Mouse (Mus musculus): ENCODE results near the gene Ccdc169. TPM values are rescaled to one million over a fixed set of nuclear protein-coding genes. Genes with fewer than 3 reads are reported as not detected.

The Ccdc169 gene
- total RNA-seq, 2 experiments from 2014 or later: not detected

GRCm38 (mm10) chr3:55115989-55116388 lies 21.1 kb upstream of the Ccdc169 start:
- no peak for ATAC-seq (replicated peaks; ENCODE audit: low FRiP score, poor library complexity, severe bottlenecking)

DNA sequence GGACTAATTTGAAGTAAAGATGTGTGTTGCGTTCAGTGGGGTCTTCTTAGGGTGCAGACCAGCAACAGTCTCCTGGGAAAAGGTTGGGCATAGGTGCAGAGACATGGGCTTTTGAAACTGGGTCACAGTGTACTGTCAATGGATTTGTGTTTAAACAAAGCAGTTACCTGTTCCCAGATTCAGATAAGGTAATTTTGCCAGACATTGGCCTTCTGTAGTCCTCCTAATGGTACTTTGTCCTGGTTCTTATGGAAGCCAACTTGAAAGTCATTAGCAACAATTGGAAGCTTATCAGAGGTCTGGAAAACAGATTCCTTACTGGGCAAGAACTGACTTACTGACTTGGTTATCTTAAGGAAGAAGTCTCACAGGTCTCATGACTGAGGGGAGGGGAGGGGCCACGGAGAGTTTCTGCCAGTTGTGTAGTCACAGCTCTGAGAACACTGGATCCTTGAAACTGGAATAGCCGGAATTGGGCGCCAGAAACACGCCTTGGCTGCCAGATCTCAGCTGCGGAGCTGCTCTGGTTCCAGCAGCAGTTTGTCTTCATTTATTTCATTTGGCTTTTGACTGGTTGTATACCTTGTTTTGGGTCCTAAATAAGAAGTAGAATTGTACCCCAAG lies 17.8 kb upstream of the Ccdc169 start:
- no peak for ATAC-seq (replicated peaks; ENCODE audit: low FRiP score, poor library complexity, severe bottlenecking)

- ATAC-seq (replicated peaks; ENCODE audit: low FRiP score, poor library complexity, severe bottlenecking): no peak
These were observed 14.7 kb upstream of the Ccdc169 start for GRCm38 (mm10) chr3:55122336-55122870.

GRCm38 (mm10) chr3:55123064-55123463 lies 14.1 kb upstream of the Ccdc169 start:
- no peak for ATAC-seq (replicated peaks; ENCODE audit: low FRiP score, poor library complexity, severe bottlenecking)

GRCm38 (mm10) chr3:55129181-55129692 lies 7.9 kb upstream of the Ccdc169 start:
- ATAC-seq (replicated peaks; ENCODE audit: low FRiP score, poor library complexity, severe bottlenecking): no peak

DNA sequence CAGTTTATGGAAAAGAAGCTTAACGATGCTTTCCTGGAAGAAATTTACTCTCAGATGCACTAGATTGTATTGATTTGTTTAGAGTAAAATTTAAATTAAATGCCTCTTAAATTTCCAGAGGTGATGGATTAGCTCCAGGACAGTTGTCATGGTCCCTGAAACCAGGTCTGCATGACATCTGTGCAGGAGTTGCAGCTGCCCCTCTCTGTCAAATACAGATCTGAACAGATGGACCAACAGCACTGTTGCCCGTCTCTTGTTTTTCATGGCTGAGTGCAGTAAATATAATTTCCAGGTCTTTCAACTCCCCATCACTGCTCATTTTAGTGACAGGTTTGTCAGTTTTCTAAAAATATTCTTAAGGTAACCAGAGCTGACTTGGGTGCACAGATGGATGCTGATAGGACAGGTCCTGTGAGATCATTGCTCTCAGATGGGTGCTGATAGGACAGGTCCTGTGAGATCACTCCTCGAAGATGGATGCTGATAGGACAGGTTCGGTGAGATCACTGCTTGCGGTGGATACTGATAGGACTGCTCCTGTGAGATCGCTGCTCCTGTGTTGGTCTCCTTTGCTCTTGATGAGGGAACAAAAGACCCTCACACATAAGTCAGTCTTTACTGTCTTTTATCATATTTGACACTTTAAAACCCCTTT lies 5.4 kb upstream of the Ccdc169 start:
- ATAC-seq (replicated peaks; ENCODE audit: low FRiP score, poor library complexity, severe bottlenecking): no peak

DNA sequence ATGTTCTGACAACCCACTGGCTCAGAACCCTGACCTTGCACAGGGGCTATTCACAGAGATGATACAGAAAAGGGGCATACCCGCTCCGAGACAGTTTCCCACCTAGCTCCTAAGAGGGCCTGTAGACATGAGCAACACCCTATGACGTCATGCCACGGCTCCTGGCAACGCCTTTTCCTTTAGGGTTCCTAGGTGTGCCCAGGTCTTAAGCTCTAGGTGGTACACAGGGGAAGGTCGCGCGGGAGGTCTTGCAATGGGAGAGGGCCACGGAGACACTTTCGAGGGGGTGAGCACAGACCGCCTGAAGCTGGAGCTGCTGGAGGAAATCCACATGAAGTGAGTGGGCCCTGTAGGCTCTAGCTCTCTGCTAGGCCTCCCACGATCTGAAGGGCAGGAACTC lies 2.7 kb downstream of the Ccdc169 start:
- no peak for ATAC-seq (replicated peaks; ENCODE audit: low FRiP score, poor library complexity, severe bottlenecking)

DNA sequence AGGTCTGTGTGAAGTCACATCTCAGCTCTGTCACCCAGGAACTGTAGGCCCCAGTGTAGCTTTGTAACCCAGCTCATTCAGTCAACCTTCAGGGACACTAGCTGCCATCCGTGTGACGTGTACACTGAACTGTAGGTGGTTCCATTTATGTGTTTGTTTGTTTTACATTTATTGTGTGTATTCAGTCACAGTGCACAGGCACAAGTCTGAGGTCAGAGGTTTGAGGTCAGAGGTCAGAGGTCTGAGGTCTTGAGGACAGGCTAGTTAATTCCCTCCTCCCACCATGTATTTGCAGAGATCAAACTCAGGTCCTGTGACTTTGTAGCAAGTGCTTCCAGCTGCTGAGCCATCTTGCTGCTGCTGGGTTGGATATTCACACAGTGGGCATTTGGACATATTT lies 4.3 kb downstream of the Ccdc169 start:
- ATAC-seq (replicated peaks; ENCODE audit: low FRiP score, poor library complexity, severe bottlenecking): no peak

- no peak for ATAC-seq (replicated peaks; ENCODE audit: low FRiP score, poor library complexity, severe bottlenecking)
These were observed 7.8 kb downstream of the Ccdc169 start for GRCm38 (mm10) chr3:55144916-55145315.

- ATAC-seq (replicated peaks; ENCODE audit: low FRiP score, poor library complexity, severe bottlenecking): no peak
These were observed 9.3 kb downstream of the Ccdc169 start for GRCm38 (mm10) chr3:55146441-55146840.

- ATAC-seq (replicated peaks; ENCODE audit: low FRiP score, poor library complexity, severe bottlenecking): no peak
These were observed 10.0 kb downstream of the Ccdc169 start for GRCm38 (mm10) chr3:55147156-55147555.

DNA sequence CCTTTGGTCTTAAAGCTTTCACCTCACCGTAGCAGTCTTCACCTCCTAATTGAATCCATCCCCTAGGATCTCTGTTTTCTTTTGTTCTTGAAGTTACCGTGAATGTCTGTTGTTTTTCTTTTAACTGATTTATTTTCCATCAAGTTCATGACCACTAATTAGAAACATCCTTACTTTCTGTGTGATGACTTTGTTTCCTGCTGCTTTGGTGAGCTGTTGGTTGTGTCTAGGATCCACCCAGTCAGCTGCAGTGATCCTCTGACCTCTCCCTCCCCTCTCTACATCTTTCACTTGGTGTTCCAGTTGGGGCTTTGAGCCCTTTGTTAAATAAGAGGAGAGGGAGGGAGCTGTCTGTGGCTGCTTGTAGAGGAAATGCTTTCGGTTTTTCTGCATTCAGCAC lies 11.0 kb downstream of the Ccdc169 start:
- no peak for ATAC-seq (replicated peaks; ENCODE audit: low FRiP score, poor library complexity, severe bottlenecking)

GRCm38 (mm10) chr3:55151656-55152433 lies 14.7 kb downstream of the Ccdc169 start:
- ATAC-seq (replicated peaks; ENCODE audit: low FRiP score, poor library complexity, severe bottlenecking): no peak

DNA sequence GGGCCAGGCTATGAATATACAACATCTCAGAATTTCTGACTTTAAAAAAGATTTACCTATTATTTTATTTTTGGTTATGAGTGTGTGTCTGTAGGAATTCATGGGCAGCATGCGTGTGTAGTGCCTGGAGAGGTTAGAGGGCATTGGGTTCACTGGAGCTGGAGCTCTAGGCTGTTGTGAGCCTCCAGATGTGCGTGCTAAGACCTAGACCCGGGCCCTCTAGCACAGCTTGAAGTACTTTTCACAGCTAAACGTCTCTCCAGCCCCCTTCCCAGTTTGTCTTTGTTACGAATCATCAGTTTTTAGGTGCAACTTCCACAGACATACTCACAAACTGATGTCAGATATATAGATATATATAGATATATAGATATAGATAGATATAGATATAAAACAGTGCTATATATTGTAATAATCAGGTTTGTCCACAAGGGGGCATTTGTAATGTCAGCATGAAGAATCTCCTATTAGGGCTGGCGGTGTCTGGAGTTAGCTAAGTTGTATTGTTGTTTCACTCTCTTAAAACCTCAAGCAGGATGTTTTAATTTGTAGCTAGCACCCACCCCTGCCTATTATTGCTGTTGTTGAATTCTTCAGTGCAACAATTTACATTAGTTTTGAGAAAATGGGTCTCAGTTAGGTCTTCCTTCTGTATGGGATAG lies 15.7 kb downstream of the Ccdc169 start:
- no peak for ATAC-seq (replicated peaks; ENCODE audit: low FRiP score, poor library complexity, severe bottlenecking)

GRCm38 (mm10) chr3:55154163-55154562 lies 17.0 kb downstream of the Ccdc169 start:
- no peak for ATAC-seq (replicated peaks; ENCODE audit: low FRiP score, poor library complexity, severe bottlenecking)

DNA sequence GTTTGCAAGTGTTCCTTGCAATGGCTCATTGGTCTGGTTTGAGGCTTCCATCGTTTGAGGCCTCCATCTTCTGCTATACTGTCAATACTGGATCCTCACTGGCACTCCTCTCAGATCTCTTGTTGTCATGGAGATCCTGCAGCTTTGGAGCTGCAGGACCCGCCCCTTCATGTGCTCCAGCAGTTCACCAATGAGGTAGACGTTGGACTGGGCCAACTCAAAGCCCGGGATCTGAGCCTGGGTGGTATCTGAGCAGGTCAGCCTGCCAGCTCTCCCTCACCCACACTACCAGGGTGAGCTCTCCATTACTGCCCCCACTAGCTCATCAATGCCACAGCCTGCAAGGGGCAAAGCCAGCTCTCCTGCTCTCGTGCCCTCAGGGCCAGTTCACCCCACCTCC lies 20.3 kb downstream of the Ccdc169 start:
- ATAC-seq (replicated peaks; ENCODE audit: low FRiP score, poor library complexity, severe bottlenecking): no peak

DNA sequence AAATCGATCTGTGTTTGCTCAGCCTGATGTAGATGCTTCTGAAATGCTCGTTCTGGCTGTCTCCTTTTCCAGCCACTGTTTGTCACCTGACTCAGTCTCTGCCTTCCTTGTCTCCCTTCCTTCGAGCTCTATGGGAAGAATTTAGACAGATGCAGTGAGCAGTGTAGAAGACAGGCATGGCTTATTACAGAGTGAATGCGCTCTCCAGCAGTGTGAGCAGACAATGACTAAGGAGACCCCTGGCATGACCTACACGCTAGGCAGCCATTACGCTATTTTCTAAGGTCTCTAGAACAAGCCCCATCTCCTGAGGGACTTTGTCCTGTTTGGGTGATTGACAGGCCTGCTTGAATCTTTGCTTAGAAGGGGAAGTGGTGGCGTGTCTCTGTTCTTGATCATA lies 24.0 kb downstream of the Ccdc169 start:
- ATAC-seq (replicated peaks; ENCODE audit: low FRiP score, poor library complexity, severe bottlenecking): no peak

GRCm38 (mm10) chr3:55163510-55163909 lies 26.4 kb downstream of the Ccdc169 start:
- ATAC-seq (replicated peaks; ENCODE audit: low FRiP score, poor library complexity, severe bottlenecking): no peak

- no peak for ATAC-seq (replicated peaks; ENCODE audit: low FRiP score, poor library complexity, severe bottlenecking)
These were observed 35.3 kb downstream of the Ccdc169 start for GRCm38 (mm10) chr3:55172478-55172877.

GRCm38 (mm10) chr3:55177271-55177670 lies 40.1 kb downstream of the Ccdc169 start:
- ATAC-seq (replicated peaks; ENCODE audit: low FRiP score, poor library complexity, severe bottlenecking): no peak

All from erythroid progenitor cell, adult 5-6 weeks (primary cell).